Mouse (Mus musculus) B cell, adult 67 days (primary cell): ENCODE measurements around the gene Nutm1. TPM values are rescaled to one million over a fixed set of nuclear protein-coding genes. Genes with fewer than 3 reads are reported as not detected.

Experiments
- total RNA-seq, 2 experiments: library from RNA; stranded (reverse); gene quantifications; 4 replicates each; pipeline ENCODE4 v1.2.4; 2023

The Nutm1 gene
- not detected for total RNA-seq

GRCm38 (mm10) chr2:112259241-112259962 lies at the start of gene Nutm1:
TSS of gene Nutm1 (minus strand) at chr2:112259291.

GRCm38 (mm10) chr2:112266242-112266592 lies 7.1 kb upstream of the Nutm1 start, which contains the start of gene Gm21985:
TSS of gene Gm21985 (plus strand) at chr2:112266314.

GRCm38 (mm10) chr2:112265448-112266241 lies 6.6 kb upstream of the Nutm1 start, which contains the start of gene Slc12a6:
TSS of gene Slc12a6 (plus strand) at chr2:112265825.

GRCm38 (mm10) chr2:112261748-112262653 lies 2.9 kb upstream of the Nutm1 start, which contains the start of gene Nop10:
TSS of gene Nop10 (plus strand) at chr2:112261926.

GRCm38 (mm10) chr2:112239212-112239934 lies 19.7 kb downstream of the Nutm1 start, which contains the start of gene Lpcat4:
TSS of gene Lpcat4 (plus strand) at chr2:112239468.

Other genes with a start within 250 kb of the Nutm1 start
- gene Olfr1310, start 246.6 kb downstream of the Nutm1 start, total RNA-seq: not detected
- gene Olfr1311, start 234.9 kb downstream of the Nutm1 start, total RNA-seq: not detected
- gene Olfr1312, start 209.1 kb downstream of the Nutm1 start, total RNA-seq: not detected
- not detected for gene Olfr1313, start 181.4 kb downstream of the Nutm1 start, total RNA-seq
- not detected for gene Olfr1314, start 162.5 kb downstream of the Nutm1 start, total RNA-seq
- not detected for gene Olfr1315-ps1, start 143.9 kb downstream of the Nutm1 start, total RNA-seq
- not detected for gene Olfr1316, start 124.3 kb downstream of the Nutm1 start, total RNA-seq
- gene Olfr1317, start 119.0 kb downstream of the Nutm1 start, total RNA-seq: not detected
- gene Olfr1318, start 105.1 kb downstream of the Nutm1 start, total RNA-seq: not detected
- gene Lpcat4, start 19.8 kb downstream of the Nutm1 start, total RNA-seq: 10 to 100 TPM in 1 of 2 experiments, 1 to 10 TPM in 1; 9.5 to 10.7 TPM
- gene Nop10, start 2.6 kb upstream of the Nutm1 start, total RNA-seq: 10 to 100 TPM; 72.2 to 76.9 TPM
- 100 to 1,000 TPM; 358 to 399 TPM for gene Slc12a6, start 6.5 kb upstream of the Nutm1 start, total RNA-seq
- gene Gm21985, start 7.0 kb upstream of the Nutm1 start, total RNA-seq: under 1 TPM; 0.32 to 0.36 TPM
- 10 to 100 TPM; 29.0 to 29.5 TPM for gene Emc4, start 108.7 kb upstream of the Nutm1 start, total RNA-seq
- 10 to 100 TPM; 11.8 to 13.6 TPM for gene Katnbl1, start 119.9 kb upstream of the Nutm1 start, total RNA-seq
- 10 to 100 TPM in 1 of 2 experiments, 1 to 10 TPM in 1; 9.3 to 11.1 TPM for gene Emc7, start 195.7 kb upstream of the Nutm1 start, total RNA-seq
- gene Chrm5, start 221.5 kb upstream of the Nutm1 start, total RNA-seq: not detected
- gene Aven, start 233.7 kb upstream of the Nutm1 start, total RNA-seq: 10 to 100 TPM; 14.3 to 14.4 TPM